Mouse (Mus musculus) hindbrain, embryonic 15.5 days (tissue): ENCODE measurements around the gene Setd2. TPM values are rescaled to one million over a fixed set of nuclear protein-coding genes. Genes with fewer than 3 reads are reported as not detected.
A peak's percentile ranks its signal among the peaks of the same experiment; 100 is the strongest.

Experiments
- ATAC-seq: fragments of 200-750 bp; cut with Nextera tagmentation; 2 replicates; pipeline ENCODE4 v1.8.0; 2017; ENCODE audit warnings: low read depth, moderate number of reproducible peaks, moderate TSS enrichment; ENCODE audit not compliant: low FRiP score
- H3K27ac ChIP-seq: fragments of 300-500 bp; sonication (generic); replicated peaks from 2 replicates; pipeline ENCODE4 v1.5.1; 2015; ENCODE audit warnings: mild to moderate bottlenecking, inconsistent platforms
- H3K27me3 ChIP-seq: fragments of 300-500 bp; sonication (generic); 2 replicates; pipeline ENCODE4 v1.6.1; 2015; ENCODE audit warnings: control low read depth, inconsistent platforms
- H3K36me3 ChIP-seq: fragments of 300-500 bp; sonication (generic); 2 replicates; pipeline ENCODE4 v1.6.1; 2015; ENCODE audit warnings: control low read depth, inconsistent platforms
- H3K4me1 ChIP-seq: fragments of 300-500 bp; sonication (generic); replicated peaks from 2 replicates; pipeline ENCODE4 v1.6.1; 2015; ENCODE audit warnings: control low read depth, inconsistent platforms
- H3K4me2 ChIP-seq: fragments of 300-500 bp; sonication (generic); 2 replicates; pipeline ENCODE4 v1.6.1; 2015; ENCODE audit warnings: moderate library complexity, mild to moderate bottlenecking, inconsistent platforms
- H3K4me3 ChIP-seq: fragments of 300-500 bp; sonication (generic); 2 replicates; pipeline ENCODE4 v1.5.1; 2015; ENCODE audit warnings: mild to moderate bottlenecking, inconsistent platforms
- H3K9ac ChIP-seq: fragments of 300-500 bp; sonication (generic); 2 replicates; pipeline ENCODE4 v1.6.1; 2015; ENCODE audit warnings: inconsistent platforms
- H3K9me3 ChIP-seq: fragments of 300-500 bp; sonication (generic); 2 replicates; pipeline ENCODE4 v1.6.1; 2016; ENCODE audit warnings: control low read depth, inconsistent platforms
- WGBS: fragments of 180-500 bp; shearing (Covaris S2); methylation state at CpG from one replicate; pipeline ENCODE4 v1.1.7; 2015; 5-methylcytosine and 5-hydroxymethylcytosine counted together
- polyA plus RNA-seq: library from polyadenylated mRNA; unstranded; fragments of >200 nt; fragmentation: Nextera tagmentation; extraction: Ambion mirVana; gene quantifications from 2 replicates; pipeline ENCODE4 v1.2.1, GENCODE M21; 2015

The Setd2 gene
- polyA plus RNA-seq = 30.5 and 31.6 TPM in 2 replicates

DNA sequence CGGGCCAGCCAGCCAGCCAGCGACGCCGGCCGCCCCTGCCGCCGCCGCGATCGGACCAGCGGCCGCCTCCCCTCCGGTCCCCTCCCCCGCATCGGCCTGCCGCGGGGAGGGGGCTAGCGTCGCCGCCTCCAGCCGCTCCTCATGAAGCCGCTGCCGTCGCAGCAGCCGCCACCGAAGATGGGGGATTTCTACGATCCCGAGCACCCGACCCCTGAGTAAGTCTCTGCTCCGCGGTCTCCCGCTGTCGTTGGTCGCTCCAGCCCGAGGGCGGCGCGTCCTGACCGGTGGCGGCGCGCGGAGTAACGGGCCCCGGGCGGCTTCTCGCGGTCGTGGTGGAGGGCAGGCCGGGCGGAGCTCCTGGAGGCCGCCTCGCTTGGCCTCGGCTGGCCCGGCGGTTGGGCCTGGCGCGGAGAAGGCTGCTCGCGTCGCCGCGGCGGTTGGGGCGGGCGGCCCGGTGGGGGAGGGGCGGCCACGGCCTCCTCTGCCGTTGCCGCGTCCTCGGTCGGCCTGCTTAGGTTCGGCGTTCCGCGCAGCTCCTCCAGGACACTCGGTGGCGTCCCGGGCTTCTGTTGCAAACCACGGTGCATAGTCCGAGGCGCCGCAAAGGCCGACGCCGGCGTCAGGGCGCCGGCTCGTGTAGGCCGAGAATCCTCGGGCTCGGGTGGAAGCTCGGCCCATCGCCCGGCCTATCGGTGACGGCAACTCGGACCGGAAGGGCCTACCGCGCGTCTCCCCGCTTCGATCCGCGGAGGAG, at the start of gene Setd2:
Gene Setd2, plus strand, starts transcription at position 60 of the 754 bp plus-strand sequence.
- H3K27me3 ChIP-seq = no peaks in the 10 kb centered on the region
- peak within 1 kb of the TSS; percentile 100 for H3K27ac ChIP-seq
- H3K9me3 ChIP-seq = no peaks in the 10 kb centered on the region
- WGBS = under 1% methylated on average over 76 of the region's 109 CpGs
- H3K9ac ChIP-seq = peak within 1 kb of the TSS; percentile 100
- H3K4me3 ChIP-seq = peak within 1 kb of the TSS; percentile 99
- no peaks in the 10 kb centered on the region for H3K36me3 ChIP-seq
- peak within 1 kb of the TSS; percentile 78 for H3K4me2 ChIP-seq
- ATAC-seq = peak; percentile 47; the same call in 1 of the 2 replicates
- H3K4me1 ChIP-seq = peaks cover 39% of the 10 kb centered on the region

DNA sequence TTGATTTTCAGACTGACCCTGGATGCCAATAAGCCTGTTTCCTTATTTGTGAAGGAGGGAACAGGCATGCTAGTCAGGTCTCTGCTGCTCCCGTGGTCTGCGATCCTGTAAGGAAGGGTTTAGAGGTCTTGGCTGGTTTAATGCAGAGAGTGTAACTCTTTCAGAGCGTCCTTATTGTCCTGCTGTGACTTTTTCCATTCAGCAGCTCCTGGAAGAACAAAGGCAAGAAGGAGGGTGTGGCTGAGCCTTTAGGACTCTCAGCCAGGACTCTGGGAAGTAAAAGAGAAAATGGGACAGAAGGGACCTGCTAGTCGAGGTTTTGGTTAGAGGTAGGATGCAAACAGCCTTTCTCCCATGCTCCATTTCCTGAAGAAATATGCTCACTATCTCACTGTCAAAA, 43.6 kb upstream of the Setd2 start:
- WGBS = 13% methylated on average over 4 of the region's 4 CpGs
- peaks cover 2% of the 10 kb centered on the region; the same call in 1 of the 2 replicates for H3K9me3 ChIP-seq
- no peak overlapping the region for H3K27ac ChIP-seq
- ATAC-seq = no peak
- H3K4me2 ChIP-seq = no peak overlapping the region
- H3K4me3 ChIP-seq = no peak overlapping the region
- H3K36me3 ChIP-seq = no peaks in the 10 kb centered on the region
- H3K9ac ChIP-seq = no peak overlapping the region
- H3K27me3 ChIP-seq = no peaks in the 10 kb centered on the region
- no peaks in the 10 kb centered on the region for H3K4me1 ChIP-seq

DNA sequence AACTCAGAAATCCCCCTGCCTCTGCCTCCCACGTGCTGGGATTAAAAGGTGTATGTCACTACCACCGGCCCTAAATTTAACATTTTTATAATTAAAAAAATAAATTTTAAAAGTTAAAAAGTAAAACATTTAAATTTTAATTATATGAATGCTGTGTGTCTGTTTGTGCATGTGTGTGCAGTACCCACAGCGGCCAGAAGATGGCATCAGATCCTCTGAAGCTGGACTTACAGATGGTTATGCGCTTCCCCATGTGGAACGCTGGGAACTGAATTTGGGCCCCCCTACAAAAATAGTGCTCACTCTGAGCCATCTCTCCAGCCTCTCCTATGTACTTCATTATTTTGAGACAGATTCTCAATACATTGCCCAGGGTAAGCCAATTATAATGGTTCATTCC, 41.5 kb upstream of the Setd2 start:
- peaks cover 2% of the 10 kb centered on the region; the same call in 1 of the 2 replicates for H3K9me3 ChIP-seq
- H3K27me3 ChIP-seq = no peaks in the 10 kb centered on the region
- H3K4me3 ChIP-seq = no peak overlapping the region
- WGBS = 66% methylated on average over 5 of the region's 5 CpGs
- H3K36me3 ChIP-seq = no peaks in the 10 kb centered on the region
- no peaks in the 10 kb centered on the region for H3K4me1 ChIP-seq
- H3K9ac ChIP-seq = no peak overlapping the region
- no peak for ATAC-seq
- no peak overlapping the region for H3K4me2 ChIP-seq
- H3K27ac ChIP-seq = no peak overlapping the region

DNA sequence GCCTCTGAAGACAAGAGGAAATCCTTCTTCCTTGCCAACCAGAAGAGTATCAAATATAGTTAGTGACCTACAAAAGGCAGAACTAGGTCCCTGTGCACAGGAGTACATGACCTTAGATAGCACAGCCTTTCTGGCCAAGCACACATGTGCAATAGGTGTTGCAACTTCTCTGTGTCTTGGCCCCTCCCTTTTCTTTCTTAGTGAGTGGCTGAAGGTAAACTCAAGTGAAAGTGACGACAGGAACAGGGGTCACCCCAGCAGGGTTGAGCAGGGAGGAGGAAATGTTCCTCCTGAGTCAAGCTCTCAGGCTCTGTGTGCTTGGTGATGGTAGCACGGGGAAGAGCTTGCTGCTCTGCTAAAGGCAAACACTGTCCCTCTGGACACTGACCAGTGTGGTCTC, 6.7 kb upstream of the Setd2 start:
- WGBS = 65% methylated on average over 2 of the region's 2 CpGs
- no peak overlapping the region for H3K9ac ChIP-seq
- peaks cover 5% of the 10 kb centered on the region; the same call in 1 of the 2 replicates for H3K4me1 ChIP-seq
- H3K4me2 ChIP-seq = no peak overlapping the region
- H3K4me3 ChIP-seq = no peak overlapping the region
- no peaks in the 10 kb centered on the region for H3K27me3 ChIP-seq
- H3K27ac ChIP-seq = no peak overlapping the region
- H3K36me3 ChIP-seq = no peaks in the 10 kb centered on the region
- ATAC-seq = no peak
- no peaks in the 10 kb centered on the region for H3K9me3 ChIP-seq

DNA sequence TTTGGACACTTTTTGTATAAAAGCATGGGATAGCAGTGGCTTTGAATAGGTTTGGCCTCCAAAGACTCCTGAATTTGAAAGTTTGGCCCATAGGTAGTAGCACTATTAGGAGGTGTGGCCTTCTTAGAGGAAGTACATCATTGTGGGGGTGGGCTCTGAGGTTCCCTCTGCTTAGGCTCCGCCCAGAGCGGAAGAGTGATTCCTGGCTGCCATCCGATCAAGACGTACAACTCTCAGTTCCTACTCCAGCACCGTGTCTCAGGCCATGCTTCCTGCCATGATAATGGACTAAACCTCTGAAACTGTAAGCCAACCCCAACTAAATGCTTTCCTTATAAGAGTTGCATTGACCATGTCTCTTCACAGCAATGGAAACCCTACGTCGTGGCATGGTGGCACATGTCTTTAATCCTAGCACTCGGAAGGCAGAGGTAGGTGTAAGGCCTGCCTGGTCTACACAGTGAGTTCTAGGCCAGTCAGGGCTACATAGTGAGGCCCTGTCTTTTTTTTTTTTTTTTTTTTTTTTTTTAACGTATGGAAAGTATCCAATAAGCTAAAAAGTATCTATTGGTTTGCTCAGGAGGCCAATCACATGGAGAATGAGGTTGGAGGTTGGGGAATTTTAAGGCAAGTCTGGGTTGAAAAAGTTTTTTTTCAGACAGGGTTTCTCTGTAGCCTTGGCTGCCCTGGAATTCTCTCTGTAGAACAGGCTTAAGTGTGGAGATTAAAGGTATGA, 3.2 kb upstream of the Setd2 start:
- peaks cover 18% of the 10 kb centered on the region for H3K4me1 ChIP-seq
- H3K9ac ChIP-seq = no peak overlapping the region
- no peak overlapping the region for H3K27ac ChIP-seq
- no peak overlapping the region for H3K4me2 ChIP-seq
- H3K36me3 ChIP-seq = no peaks in the 10 kb centered on the region
- no peaks in the 10 kb centered on the region for H3K27me3 ChIP-seq
- no peak overlapping the region for H3K4me3 ChIP-seq
- ATAC-seq = no peak
- 41% methylated on average over 9 of the region's 9 CpGs for WGBS
- H3K9me3 ChIP-seq = no peaks in the 10 kb centered on the region

DNA sequence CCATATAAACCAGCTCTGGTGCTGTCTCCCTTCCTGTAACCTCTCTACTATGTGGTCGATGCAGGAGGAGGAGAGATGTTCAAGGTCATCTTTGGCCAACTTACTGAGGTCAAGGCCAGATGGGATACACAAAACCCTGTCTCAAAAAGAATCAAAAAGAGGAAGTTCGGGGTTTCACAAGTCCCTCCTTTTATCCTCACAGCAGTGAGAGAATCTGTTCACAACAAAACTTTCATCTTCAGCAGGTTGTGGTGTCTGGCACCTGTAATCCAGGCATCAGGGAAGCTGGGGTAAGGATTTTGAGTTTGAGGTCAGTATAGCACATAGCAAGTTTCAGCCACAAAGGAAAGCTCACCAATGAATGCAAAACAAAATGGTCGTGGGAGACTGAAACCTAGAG, 1.7 kb upstream of the Setd2 start:
- peak overlapping the region; percentile 78; the same call in 1 of the 2 replicates for H3K4me2 ChIP-seq
- H3K9ac ChIP-seq = no peak overlapping the region
- peaks cover 32% of the 10 kb centered on the region for H3K4me1 ChIP-seq
- 68% methylated on average over 3 of the region's 3 CpGs for WGBS
- no peak for ATAC-seq
- no peaks in the 10 kb centered on the region for H3K9me3 ChIP-seq
- no peaks in the 10 kb centered on the region for H3K27me3 ChIP-seq
- H3K4me3 ChIP-seq = no peak overlapping the region
- no peaks in the 10 kb centered on the region for H3K36me3 ChIP-seq
- H3K27ac ChIP-seq = no peak overlapping the region

DNA sequence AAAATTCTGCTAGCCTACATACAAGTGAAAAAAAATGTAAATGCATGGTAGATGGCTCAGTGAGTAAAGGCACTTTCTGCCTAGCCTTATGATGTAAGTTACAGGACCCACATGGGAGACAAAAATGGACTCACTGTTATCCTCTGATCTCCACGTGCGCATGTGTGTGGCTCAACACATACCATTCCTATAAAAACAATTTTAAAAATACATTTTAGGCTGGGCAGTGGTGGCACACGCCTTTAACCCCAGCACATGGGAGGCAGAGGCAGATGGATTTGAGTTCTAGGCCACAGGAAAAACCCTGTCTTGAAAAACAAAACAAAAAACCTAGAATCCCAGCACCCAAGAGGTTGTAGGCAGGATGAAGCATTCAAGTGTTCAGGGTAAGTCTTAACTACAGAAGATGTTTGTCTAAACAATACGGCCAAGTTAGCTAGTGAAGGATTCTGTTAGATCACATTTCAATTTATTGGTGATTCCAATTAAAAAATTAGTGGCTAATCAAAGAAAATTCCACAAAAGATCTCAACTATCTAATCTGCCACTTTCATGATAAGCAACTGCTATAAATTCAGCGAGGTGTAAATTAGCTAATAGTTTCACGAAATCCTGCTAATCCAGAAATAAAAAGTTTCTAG, 1.1 kb upstream of the Setd2 start:
- Histone ChIP-seq H3K4me3 (peak overlapping the region; percentile 99), H3K9ac (peak overlapping the region; percentile 93), H3K27me3 (no peaks in the 10 kb centered on the region), H3K27ac (peak overlapping the region; percentile 100), H3K4me1 (peaks cover 39% of the 10 kb centered on the region), H3K36me3 (no peaks in the 10 kb centered on the region), H3K4me2 (peak overlapping the region; percentile 78), H3K9me3 (no peaks in the 10 kb centered on the region)
- no peak for ATAC-seq
- 31% methylated on average over 6 of the region's 6 CpGs for WGBS

DNA sequence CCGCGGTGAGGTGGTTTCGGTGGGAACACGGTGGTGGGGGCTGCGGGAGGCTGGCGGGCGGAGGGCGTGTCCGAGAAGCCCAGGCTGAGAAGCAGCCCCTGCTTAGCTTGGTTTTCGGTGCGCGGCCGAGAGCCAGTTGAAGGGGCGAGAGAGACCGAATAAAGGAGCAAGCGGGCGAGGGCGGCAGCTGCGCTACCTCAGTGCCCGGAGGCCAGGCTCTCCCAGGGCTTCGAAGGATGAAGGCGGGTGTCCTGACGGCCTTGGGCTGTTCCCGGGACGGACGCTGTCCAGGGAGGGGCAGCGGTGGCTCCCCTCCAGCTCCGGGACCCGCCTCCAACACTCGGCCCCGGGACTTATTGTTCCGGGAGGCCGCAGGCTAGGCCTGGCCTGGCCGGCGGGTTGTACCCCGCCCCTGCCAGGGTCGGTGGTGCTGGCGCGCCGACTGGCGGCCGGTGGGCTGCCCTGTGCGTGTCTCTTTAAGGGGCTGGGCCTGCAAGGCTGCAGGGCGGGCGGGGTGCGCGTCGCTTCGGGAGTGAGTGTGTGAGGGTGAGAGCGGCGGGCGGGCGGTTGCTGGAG, 395 bp upstream of the Setd2 start:
- H3K4me3 ChIP-seq = peak overlapping the region; percentile 99
- H3K9ac ChIP-seq = peak overlapping the region; percentile 100
- H3K27ac ChIP-seq = peak overlapping the region; percentile 100
- peaks cover 39% of the 10 kb centered on the region for H3K4me1 ChIP-seq
- H3K9me3 ChIP-seq = no peaks in the 10 kb centered on the region
- peak; percentile 99 for ATAC-seq
- peak overlapping the region; percentile 78 for H3K4me2 ChIP-seq
- no peaks in the 10 kb centered on the region for H3K36me3 ChIP-seq
- under 1% methylated on average over 51 of the region's 53 CpGs for WGBS
- H3K27me3 ChIP-seq = no peaks in the 10 kb centered on the region

DNA sequence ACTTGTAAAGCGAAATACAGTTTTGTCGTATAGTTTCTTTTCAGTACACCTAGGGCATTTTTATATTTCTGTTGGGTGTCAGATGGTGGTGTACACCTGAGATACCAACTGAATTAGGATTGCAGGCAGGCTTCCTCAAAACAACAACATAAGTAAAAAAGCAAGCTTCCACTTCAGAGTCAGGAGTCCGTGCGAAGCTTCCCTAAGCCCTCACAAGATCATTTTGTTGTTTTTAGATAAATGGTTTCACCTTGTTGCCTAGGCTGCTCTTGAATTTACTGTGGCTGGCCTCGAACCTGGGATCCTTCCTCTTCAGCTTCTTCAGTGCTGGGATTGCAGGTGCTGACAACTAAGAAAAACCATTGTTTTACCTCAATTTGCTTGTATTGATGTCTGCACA, 1.2 kb downstream of the Setd2 start:
- H3K27me3 ChIP-seq = no peaks in the 10 kb centered on the region
- peak overlapping the region; percentile 100 for H3K9ac ChIP-seq
- H3K27ac ChIP-seq = peak overlapping the region; percentile 100
- H3K36me3 ChIP-seq = no peaks in the 10 kb centered on the region
- H3K4me3 ChIP-seq = peak overlapping the region; percentile 99
- H3K4me2 ChIP-seq = peak overlapping the region; percentile 78
- H3K4me1 ChIP-seq = peaks cover 39% of the 10 kb centered on the region
- WGBS = 40% methylated on average over 5 of the region's 5 CpGs
- no peaks in the 10 kb centered on the region for H3K9me3 ChIP-seq
- no peak for ATAC-seq

DNA sequence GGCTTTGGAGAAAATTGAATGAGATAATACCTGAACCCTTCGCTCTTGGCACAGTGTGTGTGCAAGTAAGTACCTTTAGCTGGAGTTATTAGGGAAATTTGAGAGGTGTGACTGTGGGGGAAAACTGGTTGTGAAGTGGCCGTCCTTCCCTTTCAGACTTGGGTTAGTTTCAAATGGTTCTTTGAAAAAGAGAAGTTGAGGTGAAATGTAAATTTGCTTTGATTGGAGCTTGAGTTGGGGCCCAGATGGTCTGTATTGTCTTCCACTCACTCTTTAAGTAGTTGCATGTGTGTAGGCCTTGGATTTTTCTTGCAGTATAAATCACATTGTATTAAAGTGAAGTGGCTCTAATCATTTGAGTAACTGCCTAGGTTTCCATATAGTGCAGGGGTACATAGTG, 2.7 kb downstream of the Setd2 start:
- H3K9ac ChIP-seq = 0 out of 2 replicates have a peak overlapping the region, but pooled peaks have one; percentile 3
- H3K4me1 ChIP-seq = peaks cover 39% of the 10 kb centered on the region
- H3K4me3 ChIP-seq = 0 out of 2 replicates have a peak overlapping the region, but pooled peaks have one; percentile 6
- peak overlapping the region; percentile 78; the same call in 1 of the 2 replicates for H3K4me2 ChIP-seq
- ATAC-seq = no peak
- no peak overlapping the region for H3K27ac ChIP-seq
- H3K36me3 ChIP-seq = no peaks in the 10 kb centered on the region
- no peaks in the 10 kb centered on the region for H3K9me3 ChIP-seq
- WGBS = 84% methylated on average over 2 of the region's 2 CpGs
- H3K27me3 ChIP-seq = no peaks in the 10 kb centered on the region

DNA sequence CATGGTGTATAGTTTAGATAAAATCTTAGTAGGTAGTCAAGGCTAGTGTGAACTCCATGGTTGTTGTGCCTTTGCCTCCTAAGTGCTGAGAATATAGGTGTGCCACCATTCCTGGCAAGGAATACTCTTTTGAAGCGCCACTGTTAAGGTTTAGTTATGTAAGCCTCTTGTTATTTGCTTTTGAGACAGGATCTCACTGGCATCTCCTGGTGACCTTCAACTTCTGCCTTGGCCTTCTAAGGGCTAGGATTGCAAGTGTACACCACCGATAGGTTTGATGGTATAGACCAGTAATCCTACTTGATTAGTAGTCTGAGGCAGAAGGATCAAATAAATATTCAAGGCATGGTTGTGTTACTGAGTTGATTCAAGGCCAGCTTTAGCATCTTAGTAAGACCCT, 4.2 kb downstream of the Setd2 start:
- no peaks in the 10 kb centered on the region for H3K36me3 ChIP-seq
- H3K9me3 ChIP-seq = no peaks in the 10 kb centered on the region
- 95% methylated on average over 2 of the region's 2 CpGs for WGBS
- no peak overlapping the region for H3K27ac ChIP-seq
- no peak overlapping the region for H3K9ac ChIP-seq
- H3K4me2 ChIP-seq = no peak overlapping the region
- H3K4me1 ChIP-seq = peaks cover 28% of the 10 kb centered on the region
- H3K27me3 ChIP-seq = no peaks in the 10 kb centered on the region
- no peak overlapping the region for H3K4me3 ChIP-seq
- ATAC-seq = no peak
